Mouse (Mus musculus) bone marrow, adult 2 months (tissue): ENCODE measurements around the gene Fbxl14.

ENCODE experiments used
- CTCF ChIP-seq: fragments of 200-500 bp; IDR thresholded peaks from 2 replicates; pipeline ENCODE4 v1.5.1; 2011; ENCODE audit warnings: low read length, control low read depth; ENCODE audit not compliant: control insufficient read depth, insufficient read depth
- POLR2A ChIP-seq: fragments of 200-500 bp; IDR thresholded peaks from 2 replicates; pipeline ENCODE4 v1.6.1; 2011; ENCODE audit warnings: low read depth, mild to moderate bottlenecking, control low read depth, low read length, borderline replicate concordance; ENCODE audit not compliant: control insufficient read depth

DNA sequence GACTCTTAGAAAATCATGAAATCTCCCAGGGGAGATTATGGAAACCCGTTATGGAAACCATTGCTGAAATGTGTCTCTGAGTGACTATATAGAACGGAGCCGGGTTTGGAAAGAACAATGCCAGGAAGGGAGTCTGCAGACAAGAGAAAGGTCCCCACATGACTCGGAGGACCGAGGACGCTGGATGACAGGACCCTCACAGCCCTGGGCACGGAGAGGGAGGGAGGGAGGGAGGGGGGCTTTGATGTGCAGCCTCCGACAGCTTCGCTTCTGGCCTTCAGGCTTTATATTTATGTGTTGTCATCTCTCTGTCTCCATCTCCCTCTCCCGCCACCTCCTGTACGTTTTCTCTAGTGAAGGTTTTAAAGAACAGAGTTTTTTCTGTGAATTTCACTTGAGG is 11.5 kb downstream of the Fbxl14 start:
- no peak for TF ChIP-seq CTCF
- no peak for TF ChIP-seq POLR2A
